Mouse (Mus musculus) liver, adult 2 months (tissue): ENCODE results near the gene Fam229a.

Source experiments
- CTCF ChIP-seq: fragments of 200-500 bp; IDR thresholded peaks from 2 replicates; pipeline ENCODE4 v1.5.1; 2011; ENCODE audit warnings: low read depth, low read length, control low read depth
- POLR2A ChIP-seq: fragments of 200-500 bp; IDR thresholded peaks from 2 replicates; pipeline ENCODE4 v1.6.1; 2011; ENCODE audit warnings: low read length, control low read depth; ENCODE audit not compliant: insufficient read depth; ENCODE audit errors: extremely low read depth

DNA sequence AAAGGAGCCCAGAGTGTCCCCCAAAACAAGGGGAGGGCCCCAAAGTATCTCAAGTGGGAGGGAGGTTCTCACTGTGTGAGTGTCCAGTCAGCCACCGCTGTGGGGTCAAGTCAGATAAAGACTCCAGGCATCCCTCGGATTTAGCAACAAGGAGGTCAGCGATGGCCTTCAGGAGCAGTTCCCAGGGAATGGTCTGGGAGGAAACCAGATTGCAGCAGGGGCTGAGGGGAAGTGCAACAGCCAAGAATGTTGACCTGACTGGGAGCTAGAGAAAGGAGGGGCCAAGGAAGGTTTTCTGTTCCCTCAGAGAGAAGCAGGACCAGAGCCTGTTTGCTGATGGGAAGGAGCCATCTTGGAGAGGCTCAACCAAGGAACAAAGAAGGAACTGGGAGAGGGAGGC, 8.0 kb downstream of the Fam229a start:
- TF ChIP-seq CTCF (no peak), POLR2A (no peak)
